Mouse (Mus musculus): ENCODE data around the gene Lrrc14b. TPM values are rescaled to one million over a fixed set of nuclear protein-coding genes. Genes with fewer than 3 reads are reported as not detected.

The Lrrc14b gene
- not detected in 2 replicates for polyA plus RNA-seq (2015; fragmentation: Nextera tagmentation; extraction: Ambion mirVana)

DNA sequence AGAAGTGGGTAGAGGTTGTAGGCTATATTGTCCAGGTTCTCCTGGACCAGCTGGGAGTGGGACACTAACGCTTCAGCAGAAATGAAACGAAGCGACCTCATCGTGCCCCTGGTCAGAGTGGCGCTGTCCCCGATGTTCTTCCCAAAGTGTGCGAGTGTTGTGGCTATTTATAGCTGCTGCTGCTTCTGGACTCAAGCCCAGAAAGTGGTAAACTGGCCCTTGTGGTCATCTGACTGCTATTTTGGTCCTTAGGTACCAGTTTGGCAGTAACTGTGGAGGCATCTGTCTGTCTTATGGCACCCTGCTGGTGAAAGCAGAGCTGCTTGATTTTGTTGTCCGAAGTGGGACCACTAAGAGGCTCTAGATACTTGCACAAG is at the start of gene Lrrc14b:
Gene Lrrc14b, minus strand, starts transcription at position 147 of the 377 bp plus-strand sequence.
- Histone ChIP-seq H3K36me3 (ENCODE audit: control insufficient read depth, insufficient read depth) (peaks cover 6% of the 10 kb centered on the region), H3K4me3 (replicated peaks; ENCODE audit: low read length) (no peak within 1 kb of the TSS), H3K27ac (ENCODE audit: low read length) (no peak within 1 kb of the TSS), H3K9ac (replicated peaks; ENCODE audit: low read depth, low read length) (no peak within 1 kb of the TSS), H3K4me1 (replicated peaks; ENCODE audit: control insufficient read depth, insufficient read depth, low read length) (no peaks in the 10 kb centered on the region), H3K4me2 (ENCODE audit: low read length) (no peak within 1 kb of the TSS), H3K9me3 (ENCODE audit: control insufficient read depth, low read length) (no peaks in the 10 kb centered on the region), H3K27me3 (replicated peaks; ENCODE audit: control insufficient read depth, insufficient read depth, low read length) (no peaks in the 10 kb centered on the region)
- ATAC-seq: no peak
- WGBS: 74% methylated on average over 8 of the region's 8 CpGs

DNA sequence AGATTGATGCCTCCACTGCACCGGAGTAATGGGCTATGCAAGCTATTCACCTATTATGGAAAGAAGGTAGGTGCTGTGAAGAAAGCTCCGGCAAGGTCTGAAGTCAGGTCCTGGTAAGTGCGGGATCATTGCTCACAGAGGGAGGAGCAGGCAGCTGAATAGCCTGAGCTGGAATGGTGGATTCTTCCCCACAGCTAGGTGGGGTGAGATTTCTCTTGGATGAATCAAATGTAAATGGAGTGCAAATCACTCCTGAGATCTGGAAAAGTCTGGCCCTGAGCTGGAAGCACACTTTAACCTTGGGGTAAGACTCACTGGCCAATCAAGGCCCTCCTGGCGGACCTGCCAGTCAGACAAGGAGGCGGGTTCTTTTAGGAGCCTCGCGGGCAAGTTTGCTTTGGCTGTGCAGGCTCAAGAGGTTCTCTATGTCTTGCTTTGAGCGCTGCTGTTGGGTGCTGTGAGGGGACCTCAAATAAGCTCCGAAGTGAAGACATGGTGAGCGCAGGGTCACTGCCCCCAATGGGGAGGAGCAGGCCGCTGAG is 35.6 kb upstream of the Lrrc14b start, which contains the start of gene Ftl1-ps1:
Gene Ftl1-ps1, plus strand, starts transcription at position 397 of the 542 bp plus-strand sequence.
- no peak for ATAC-seq
- H3K4me3 ChIP-seq (replicated peaks; ENCODE audit: low read length): no peak within 1 kb of the TSS
- no peak within 1 kb of the TSS for H3K27ac ChIP-seq (ENCODE audit: low read length)
- H3K36me3 ChIP-seq (ENCODE audit: control insufficient read depth, insufficient read depth): no peaks in the 10 kb centered on the region
- 7% methylated on average over 11 of the region's 11 CpGs for WGBS
- no peak within 1 kb of the TSS for H3K9ac ChIP-seq (replicated peaks; ENCODE audit: low read depth, low read length)
- H3K4me1 ChIP-seq (replicated peaks; ENCODE audit: control insufficient read depth, insufficient read depth, low read length): no peaks in the 10 kb centered on the region
- no peaks in the 10 kb centered on the region for H3K9me3 ChIP-seq (ENCODE audit: control insufficient read depth, low read length)
- H3K4me2 ChIP-seq (ENCODE audit: low read length): no peak within 1 kb of the TSS
- H3K27me3 ChIP-seq (replicated peaks; ENCODE audit: control insufficient read depth, insufficient read depth, low read length): no peaks in the 10 kb centered on the region

DNA sequence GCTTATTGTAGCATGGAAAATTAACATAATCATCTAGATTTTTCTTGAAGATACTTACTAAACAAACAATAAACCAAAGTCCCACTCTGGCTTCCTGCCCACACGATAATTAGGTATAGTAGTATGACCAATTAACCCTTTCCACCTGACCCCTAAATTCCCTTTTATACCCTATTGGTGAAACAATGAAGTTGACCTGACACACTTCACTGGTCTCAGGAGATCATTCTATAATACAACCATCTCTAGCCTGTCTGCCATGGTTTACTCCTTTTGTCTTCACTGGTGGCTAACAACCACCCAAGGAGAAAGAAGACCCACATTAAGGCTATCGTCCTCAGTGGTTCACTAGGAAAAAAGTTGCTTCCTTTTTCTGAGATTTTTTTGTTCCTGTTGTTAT is 27.4 kb upstream of the Lrrc14b start:
- no peaks in the 10 kb centered on the region for H3K27me3 ChIP-seq (replicated peaks; ENCODE audit: control insufficient read depth, insufficient read depth, low read length)
- H3K4me3 ChIP-seq (replicated peaks; ENCODE audit: low read length): no peak overlapping the region
- H3K9me3 ChIP-seq (ENCODE audit: control insufficient read depth, low read length): no peaks in the 10 kb centered on the region
- H3K4me1 ChIP-seq (replicated peaks; ENCODE audit: control insufficient read depth, insufficient read depth, low read length): peaks cover 5% of the 10 kb centered on the region
- WGBS: 79% methylated on average over 2 of the region's 2 CpGs
- peak; percentile 21 for ATAC-seq
- no peak overlapping the region for H3K9ac ChIP-seq (replicated peaks; ENCODE audit: low read depth, low read length)
- H3K27ac ChIP-seq (ENCODE audit: low read length): no peak overlapping the region
- H3K4me2 ChIP-seq (ENCODE audit: low read length): no peak overlapping the region
- H3K36me3 ChIP-seq (ENCODE audit: control insufficient read depth, insufficient read depth): no peaks in the 10 kb centered on the region

DNA sequence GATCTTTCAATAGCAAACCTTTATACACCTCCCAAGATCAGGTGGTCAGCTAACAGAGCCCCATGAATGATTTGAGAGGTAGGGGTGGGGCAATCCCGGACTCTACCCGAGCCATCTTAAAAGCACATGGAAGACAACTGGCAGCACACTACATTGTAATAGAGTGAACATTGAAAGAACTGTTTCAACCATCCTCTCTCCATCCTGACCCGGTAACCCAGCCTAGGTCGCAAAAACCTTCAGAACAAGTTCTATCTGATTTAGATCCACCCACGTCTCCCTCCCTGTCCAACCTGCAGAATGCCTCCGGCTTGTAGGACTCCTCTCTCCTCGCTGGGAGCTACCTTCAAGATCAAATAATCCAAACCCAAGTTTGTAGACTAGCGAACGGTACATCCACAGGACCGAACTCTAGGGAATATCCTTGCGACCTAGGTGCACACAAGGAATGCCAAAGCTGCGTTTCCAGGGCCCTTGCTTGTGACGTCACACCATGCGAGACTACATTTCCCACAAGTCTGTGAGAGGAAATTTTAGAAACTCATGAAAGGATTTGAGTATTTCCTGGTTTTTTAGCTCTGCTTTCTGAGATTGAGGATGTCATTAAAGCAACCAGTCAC is 26.7 kb upstream of the Lrrc14b start, which contains the start of gene Zfp72:
Gene Zfp72, minus strand, starts transcription at position 466 of the 620 bp plus-strand sequence.
- peaks cover 5% of the 10 kb centered on the region for H3K4me1 ChIP-seq (replicated peaks; ENCODE audit: control insufficient read depth, insufficient read depth, low read length)
- WGBS: 2% methylated on average over 14 of the region's 14 CpGs
- peak; percentile 95 for ATAC-seq
- H3K27me3 ChIP-seq (replicated peaks; ENCODE audit: control insufficient read depth, insufficient read depth, low read length): no peaks in the 10 kb centered on the region
- H3K4me2 ChIP-seq (ENCODE audit: low read length): peak within 1 kb of the TSS; percentile 64
- peak within 1 kb of the TSS; percentile 50 for H3K4me3 ChIP-seq (replicated peaks; ENCODE audit: low read length)
- no peak within 1 kb of the TSS for H3K27ac ChIP-seq (ENCODE audit: low read length)
- peak within 1 kb of the TSS; percentile 64 for H3K9ac ChIP-seq (replicated peaks; ENCODE audit: low read depth, low read length)
- H3K36me3 ChIP-seq (ENCODE audit: control insufficient read depth, insufficient read depth): no peaks in the 10 kb centered on the region
- H3K9me3 ChIP-seq (ENCODE audit: control insufficient read depth, low read length): no peaks in the 10 kb centered on the region

DNA sequence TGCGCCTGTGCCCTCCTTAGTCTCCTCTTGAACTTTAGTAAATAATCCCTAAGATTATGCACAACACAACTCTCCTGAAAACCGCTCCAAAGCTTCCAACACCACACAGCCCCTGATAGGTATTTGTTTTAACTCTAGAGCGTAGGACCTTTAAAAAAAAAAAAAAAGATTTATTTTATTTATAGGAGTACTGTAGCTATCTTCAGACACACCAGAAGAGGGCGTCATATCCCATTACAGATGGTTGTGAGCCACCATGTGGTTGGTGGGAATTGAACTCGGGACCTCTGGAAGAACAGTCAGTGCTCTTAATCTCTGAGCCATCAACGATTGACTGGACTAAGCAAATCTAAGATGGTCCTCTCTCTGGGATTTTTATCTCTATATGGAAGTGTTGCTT is 25.9 kb upstream of the Lrrc14b start:
- ATAC-seq: no peak
- 64% methylated on average over 6 of the region's 6 CpGs for WGBS
- peaks cover 5% of the 10 kb centered on the region for H3K4me1 ChIP-seq (replicated peaks; ENCODE audit: control insufficient read depth, insufficient read depth, low read length)
- H3K4me3 ChIP-seq (replicated peaks; ENCODE audit: low read length): peak overlapping the region; percentile 50
- no peak overlapping the region for H3K27ac ChIP-seq (ENCODE audit: low read length)
- no peaks in the 10 kb centered on the region for H3K9me3 ChIP-seq (ENCODE audit: control insufficient read depth, low read length)
- H3K36me3 ChIP-seq (ENCODE audit: control insufficient read depth, insufficient read depth): no peaks in the 10 kb centered on the region
- no peaks in the 10 kb centered on the region for H3K27me3 ChIP-seq (replicated peaks; ENCODE audit: control insufficient read depth, insufficient read depth, low read length)
- H3K4me2 ChIP-seq (ENCODE audit: low read length): peak overlapping the region; percentile 64
- no peak overlapping the region for H3K9ac ChIP-seq (replicated peaks; ENCODE audit: low read depth, low read length)

DNA sequence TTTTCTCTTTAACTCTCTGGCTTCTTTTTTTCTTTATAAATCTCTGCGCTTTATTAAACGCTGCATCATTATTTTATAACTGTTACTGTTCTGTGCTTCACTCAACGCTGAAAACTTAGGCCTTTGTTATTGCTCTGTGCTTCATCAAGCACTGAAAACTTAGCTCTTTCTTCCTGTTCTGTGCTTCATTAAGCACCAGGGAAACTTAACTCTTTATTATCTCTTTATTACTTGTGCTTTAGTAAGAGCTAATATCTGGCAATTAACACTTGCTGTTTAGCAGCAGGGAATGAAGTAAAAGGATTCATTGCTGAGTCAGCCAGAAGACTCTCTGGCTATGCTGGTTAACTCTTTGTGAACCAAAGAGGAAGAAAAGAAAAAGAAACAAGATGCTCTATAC is 18.5 kb upstream of the Lrrc14b start:
- peak; percentile 50 for ATAC-seq
- Histone ChIP-seq H3K36me3 (ENCODE audit: control insufficient read depth, insufficient read depth) (no peaks in the 10 kb centered on the region), H3K27me3 (replicated peaks; ENCODE audit: control insufficient read depth, insufficient read depth, low read length) (no peaks in the 10 kb centered on the region), H3K9me3 (ENCODE audit: control insufficient read depth, low read length) (no peaks in the 10 kb centered on the region), H3K4me3 (replicated peaks; ENCODE audit: low read length) (no peak overlapping the region), H3K27ac (ENCODE audit: low read length) (no peak overlapping the region), H3K4me1 (replicated peaks; ENCODE audit: control insufficient read depth, insufficient read depth, low read length) (peaks cover 10% of the 10 kb centered on the region), H3K4me2 (ENCODE audit: low read length) (no peak overlapping the region), H3K9ac (replicated peaks; ENCODE audit: low read depth, low read length) (no peak overlapping the region)
- 5% methylated on average over 3 of the region's 3 CpGs for WGBS

DNA sequence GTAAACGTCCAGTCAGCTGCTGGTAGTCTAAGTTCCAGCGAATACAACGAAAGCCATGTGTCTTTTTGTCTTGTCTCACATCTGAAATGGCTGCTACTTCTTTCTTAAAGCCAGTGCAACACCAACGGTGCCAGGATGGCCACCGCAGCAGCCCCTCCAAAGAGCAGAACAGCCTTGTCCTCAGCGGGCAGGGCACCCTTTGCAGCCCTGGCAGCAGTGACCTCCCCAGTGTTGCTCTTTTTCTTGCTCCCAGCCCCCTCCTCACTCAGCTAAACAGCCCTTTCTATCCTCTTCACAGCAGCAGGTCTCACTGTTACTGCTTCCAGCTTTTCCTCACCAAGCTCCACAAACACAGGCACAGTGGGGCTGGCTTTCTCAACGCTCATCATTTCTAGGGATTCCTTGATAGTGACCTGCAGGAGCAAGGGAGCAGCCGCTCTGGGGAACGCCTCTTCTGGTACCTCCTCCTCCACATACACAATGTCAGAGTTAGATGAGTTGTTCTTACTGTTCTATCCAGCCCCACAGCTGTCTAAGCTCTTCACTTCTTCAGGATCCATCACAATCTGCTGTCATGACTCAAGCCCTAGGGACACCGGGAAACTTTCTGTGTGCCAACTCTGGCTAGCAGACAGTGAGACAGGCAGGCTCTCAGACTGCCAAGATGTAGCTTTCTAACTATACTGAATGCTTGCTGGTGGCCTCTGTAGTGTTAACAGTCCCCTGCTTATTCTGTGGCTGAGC is 17.9 kb upstream of the Lrrc14b start:
- no peak overlapping the region for H3K4me2 ChIP-seq (ENCODE audit: low read length)
- no peak overlapping the region for H3K9ac ChIP-seq (replicated peaks; ENCODE audit: low read depth, low read length)
- H3K4me3 ChIP-seq (replicated peaks; ENCODE audit: low read length): no peak overlapping the region
- ATAC-seq: peak; percentile 66
- H3K4me1 ChIP-seq (replicated peaks; ENCODE audit: control insufficient read depth, insufficient read depth, low read length): peaks cover 10% of the 10 kb centered on the region
- H3K27ac ChIP-seq (ENCODE audit: low read length): no peak overlapping the region
- H3K27me3 ChIP-seq (replicated peaks; ENCODE audit: control insufficient read depth, insufficient read depth, low read length): no peaks in the 10 kb centered on the region
- WGBS: 57% methylated on average over 10 of the region's 10 CpGs
- no peaks in the 10 kb centered on the region for H3K9me3 ChIP-seq (ENCODE audit: control insufficient read depth, low read length)
- H3K36me3 ChIP-seq (ENCODE audit: control insufficient read depth, insufficient read depth): no peaks in the 10 kb centered on the region

DNA sequence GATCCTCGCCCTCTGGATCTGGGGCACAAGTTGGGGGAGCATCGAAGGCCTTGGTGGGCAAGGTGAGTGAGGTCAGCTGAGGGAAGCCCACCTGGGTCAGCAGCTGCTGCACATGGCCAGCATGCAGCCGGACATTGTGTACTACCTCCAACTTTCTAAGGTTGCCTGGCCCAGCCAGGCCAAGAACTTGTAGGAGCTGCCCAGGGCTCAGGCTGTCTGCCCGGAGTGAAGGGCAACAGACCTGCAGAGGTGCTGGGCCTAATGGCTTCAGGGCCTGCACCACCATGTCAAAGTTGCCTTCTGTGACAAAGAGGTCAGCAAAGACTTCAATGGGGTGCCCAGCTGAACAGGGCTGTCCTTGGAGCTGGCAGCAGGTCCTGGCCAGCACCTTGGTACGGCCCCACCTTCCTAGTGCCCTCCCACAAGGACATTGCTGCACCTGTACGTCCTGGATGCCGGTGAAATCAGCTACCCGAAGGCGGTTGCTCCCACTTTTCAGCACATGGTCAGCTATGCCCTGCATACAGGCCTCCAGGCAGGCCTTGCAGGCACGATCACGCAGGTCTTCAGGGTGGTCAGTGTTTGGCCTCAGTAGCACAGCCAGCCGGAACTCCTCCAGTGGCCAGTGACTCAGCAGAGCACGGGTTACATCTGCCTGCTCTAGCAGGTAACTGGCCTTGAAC is 488 bp downstream of the Lrrc14b start:
- no peak overlapping the region for H3K4me3 ChIP-seq (replicated peaks; ENCODE audit: low read length)
- 92% methylated on average over 13 of the region's 13 CpGs for WGBS
- H3K4me2 ChIP-seq (ENCODE audit: low read length): no peak overlapping the region
- no peak overlapping the region for H3K27ac ChIP-seq (ENCODE audit: low read length)
- peaks cover 9% of the 10 kb centered on the region for H3K36me3 ChIP-seq (ENCODE audit: control insufficient read depth, insufficient read depth)
- 0 out of 2 replicates have a peak, but pooled peaks have one; percentile 8 for ATAC-seq
- no peaks in the 10 kb centered on the region for H3K4me1 ChIP-seq (replicated peaks; ENCODE audit: control insufficient read depth, insufficient read depth, low read length)
- H3K27me3 ChIP-seq (replicated peaks; ENCODE audit: control insufficient read depth, insufficient read depth, low read length): no peaks in the 10 kb centered on the region
- H3K9me3 ChIP-seq (ENCODE audit: control insufficient read depth, low read length): no peaks in the 10 kb centered on the region
- no peak overlapping the region for H3K9ac ChIP-seq (replicated peaks; ENCODE audit: low read depth, low read length)

DNA sequence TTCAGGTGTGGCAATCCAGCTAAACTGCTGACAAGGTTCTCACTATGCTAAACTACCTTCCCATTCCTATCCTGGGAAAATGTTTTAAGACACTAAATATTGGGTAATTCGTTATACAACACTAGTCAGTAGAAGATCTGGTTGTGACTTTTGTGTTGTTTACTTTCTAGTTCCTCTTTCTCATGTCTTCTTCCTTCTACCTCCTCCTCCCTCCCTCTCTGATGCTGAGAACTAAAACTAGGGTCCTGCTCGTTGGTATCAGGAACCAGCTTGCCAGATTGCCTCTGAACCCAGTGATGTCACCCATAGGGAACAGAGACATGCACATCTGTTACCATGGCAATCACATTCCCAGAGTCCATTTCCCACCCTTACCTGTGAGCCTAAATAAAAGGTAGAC is 1.6 kb downstream of the Lrrc14b start:
- 76% methylated on average over 2 of the region's 2 CpGs for WGBS
- ATAC-seq: no peak
- Histone ChIP-seq H3K27me3 (replicated peaks; ENCODE audit: control insufficient read depth, insufficient read depth, low read length) (no peaks in the 10 kb centered on the region), H3K4me1 (replicated peaks; ENCODE audit: control insufficient read depth, insufficient read depth, low read length) (no peaks in the 10 kb centered on the region), H3K9ac (replicated peaks; ENCODE audit: low read depth, low read length) (no peak overlapping the region), H3K36me3 (ENCODE audit: control insufficient read depth, insufficient read depth) (peaks cover 13% of the 10 kb centered on the region), H3K27ac (ENCODE audit: low read length) (no peak overlapping the region), H3K4me2 (ENCODE audit: low read length) (no peak overlapping the region), H3K9me3 (ENCODE audit: control insufficient read depth, low read length) (no peaks in the 10 kb centered on the region), H3K4me3 (replicated peaks; ENCODE audit: low read length) (no peak overlapping the region)
